Mouse (Mus musculus) CD4-positive helper T cell, adult 2 months (primary cell): ENCODE data around the gene Cramp1l.

Source experiments
- DNase-seq: peaks from one replicate; pipeline ENCODE4 v3.0.0-alpha.2; 2012; ENCODE audit warnings: low read depth, missing footprints, low spot score

Cramp1l gene

DNA sequence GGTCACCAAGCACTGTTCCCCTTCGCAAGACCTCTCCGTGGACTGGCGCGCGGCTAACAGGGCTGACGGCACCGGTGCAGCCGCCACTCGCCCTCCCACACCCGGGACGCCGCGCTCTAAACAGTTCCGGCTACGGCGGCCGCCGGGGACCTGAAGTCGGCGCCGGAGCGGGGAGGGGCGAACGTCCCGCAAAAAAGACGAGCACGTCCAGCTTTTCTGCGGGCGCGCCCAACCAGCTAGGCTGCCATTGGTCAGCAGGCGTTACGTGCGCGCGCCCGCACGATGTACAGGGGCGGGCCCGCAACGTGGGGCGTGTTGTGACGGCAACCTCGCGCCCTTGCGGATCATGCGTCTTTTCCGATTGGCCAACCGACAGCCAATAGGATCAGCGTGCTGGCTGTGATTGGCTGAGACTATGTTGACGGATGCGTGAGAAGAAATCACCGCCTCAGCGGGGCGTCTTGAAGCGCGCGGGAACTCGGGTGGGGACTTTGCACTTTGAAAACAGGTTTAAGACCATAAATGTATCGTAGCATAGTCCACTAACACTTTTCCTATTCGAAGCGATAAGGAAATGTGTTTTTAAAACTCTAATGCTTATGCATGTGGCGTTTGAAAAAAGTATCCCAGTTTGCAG is at the start of gene Cramp1l, which contains the start of gene Ift140:
TSS of gene Cramp1l (minus strand) at position 134 of the 637 bp plus-strand sequence.
TSS of gene Ift140 (plus strand) at position 431 of the 637 bp plus-strand sequence.
- DNase-seq: peak; percentile 100

DNA sequence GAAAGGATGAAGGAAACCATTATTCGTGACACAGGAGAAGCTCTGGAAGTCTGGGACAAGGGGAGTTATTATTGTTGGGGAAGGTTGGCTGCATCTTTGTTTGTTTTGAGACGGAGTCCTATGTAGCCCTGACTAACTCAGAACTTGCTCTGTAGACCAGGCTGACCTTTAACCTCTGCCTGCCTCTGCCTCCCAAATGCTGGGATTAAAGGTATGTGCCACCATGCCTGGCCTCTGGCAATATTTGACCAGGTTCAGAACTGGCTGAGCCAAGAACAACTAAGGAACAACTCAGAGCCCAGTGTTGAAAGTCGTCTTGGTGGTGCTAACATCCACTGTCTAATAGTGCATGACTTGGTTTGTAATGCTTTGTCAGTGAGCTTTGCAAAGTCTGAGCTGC is 49.6 kb upstream of the Cramp1l start:
- DNase-seq: no peak

DNA sequence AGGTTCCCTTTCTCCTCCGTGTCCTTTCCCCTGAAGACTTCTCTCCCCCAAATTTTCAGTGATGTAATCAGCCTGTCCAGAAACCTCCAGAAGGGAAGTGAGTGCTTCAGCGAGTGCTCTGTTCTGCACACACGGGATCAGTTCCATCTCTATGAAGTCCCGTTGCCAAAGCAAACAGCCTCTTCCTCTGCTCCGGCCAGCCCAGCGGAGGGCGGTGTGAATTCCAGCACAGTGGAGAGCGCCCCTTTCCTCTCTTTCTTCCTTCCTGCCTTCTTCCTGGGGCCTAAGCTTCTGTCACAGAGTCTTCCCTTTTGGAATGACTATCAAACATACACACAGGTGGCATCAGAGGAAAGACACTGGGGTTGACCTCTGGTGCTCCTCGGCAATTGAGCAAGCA is 48.8 kb upstream of the Cramp1l start:
- no peak for DNase-seq

DNA sequence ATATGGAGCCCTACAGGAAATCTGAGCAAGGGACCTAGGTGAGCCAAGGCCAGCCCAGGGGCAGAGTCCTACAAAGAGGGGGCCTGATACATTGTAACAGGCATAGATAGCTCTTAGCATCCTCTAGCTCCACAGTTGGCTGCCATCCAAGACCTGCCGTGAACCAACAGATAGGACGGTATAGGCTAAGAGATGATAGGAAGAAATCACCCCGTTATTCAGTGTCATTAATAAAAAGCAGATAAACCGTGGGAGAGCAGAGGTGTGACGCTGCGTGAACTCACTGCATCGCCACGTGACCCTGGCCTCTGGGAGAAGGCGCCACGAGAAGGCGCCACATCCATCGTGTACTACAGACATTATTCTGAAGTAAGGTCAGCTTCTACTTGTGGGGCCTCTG is 48.3 kb upstream of the Cramp1l start:
- no peak for DNase-seq

DNA sequence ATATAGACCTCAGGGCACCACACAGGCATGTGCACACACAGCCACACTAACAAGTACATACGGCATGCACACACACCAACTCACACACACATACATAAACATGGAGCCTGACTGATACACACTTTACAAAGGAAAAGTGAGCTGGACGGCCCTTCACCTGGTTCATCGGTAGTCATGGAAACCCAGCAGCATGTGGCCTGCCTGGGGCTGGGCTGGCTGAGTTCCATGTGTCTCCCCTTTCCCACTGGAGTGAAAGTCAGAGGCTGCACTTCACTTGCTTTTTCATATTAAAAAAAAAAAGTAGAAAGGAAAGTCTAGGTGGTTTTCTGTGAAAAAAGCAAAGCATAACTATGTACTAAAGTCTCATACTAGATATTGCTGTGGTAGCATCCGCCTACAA is 47.7 kb upstream of the Cramp1l start:
- no peak for DNase-seq

GRCm38 (mm10) chr17:25057041-25057440 is 41.5 kb upstream of the Cramp1l start:
- no peak for DNase-seq

DNA sequence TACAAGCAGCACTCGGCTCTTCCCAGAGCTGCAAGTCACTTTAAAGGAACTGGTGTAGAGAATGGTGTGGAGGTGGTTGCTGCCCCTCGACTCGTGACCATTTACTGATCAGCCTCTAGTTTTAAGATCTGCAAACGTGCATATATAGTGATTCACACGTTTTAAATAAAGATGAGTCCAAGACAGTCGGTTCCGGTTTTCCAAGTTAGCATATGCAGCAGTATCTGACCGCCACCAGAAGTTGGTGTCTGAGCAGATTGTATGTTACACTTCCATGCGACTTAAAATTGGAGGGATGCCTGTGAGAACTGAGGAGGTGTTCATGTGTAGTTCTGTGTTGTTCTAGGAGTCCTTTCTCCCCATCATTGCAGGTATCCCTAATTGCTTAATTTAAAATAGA is 37.7 kb upstream of the Cramp1l start:
- no peak for DNase-seq

DNA sequence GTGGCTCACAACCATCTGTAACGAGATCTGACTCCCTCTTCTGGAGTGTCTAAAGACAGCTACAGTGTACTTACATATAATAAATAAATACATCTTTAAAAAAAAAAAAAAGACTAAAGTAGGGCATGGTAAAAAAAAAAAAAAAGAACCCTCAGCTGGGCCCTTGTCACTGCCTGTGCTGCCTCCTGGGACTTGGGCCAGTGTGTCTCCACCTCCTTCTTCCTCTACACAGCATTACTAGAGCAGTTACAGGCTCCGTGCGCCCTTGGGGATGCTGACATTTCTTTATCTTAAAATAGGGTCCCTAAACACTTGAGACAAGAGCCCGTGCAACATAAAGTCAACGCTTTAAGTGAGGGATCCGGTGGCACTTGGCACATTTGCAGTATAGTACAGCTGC is 31.6 kb upstream of the Cramp1l start:
- DNase-seq: no peak

DNA sequence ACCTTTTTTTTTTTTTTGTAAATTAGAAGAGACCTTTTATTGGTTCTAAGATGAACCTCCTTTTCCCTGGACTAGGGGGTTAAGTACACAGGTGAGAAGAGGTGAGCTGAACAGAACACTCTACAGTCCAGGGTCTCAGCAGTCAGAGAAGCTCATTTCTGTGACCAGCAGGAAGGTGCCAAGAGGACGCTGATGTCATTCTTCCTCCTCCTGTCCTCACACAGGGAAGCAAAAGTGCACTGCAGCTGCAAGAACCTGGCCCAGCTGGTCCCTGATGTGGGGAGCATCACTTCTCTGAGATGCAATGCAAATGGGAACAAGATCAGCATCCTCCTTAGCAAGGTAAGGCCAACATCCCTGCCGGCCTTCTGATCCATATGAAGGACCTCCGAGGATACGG is 29.7 kb upstream of the Cramp1l start:
- DNase-seq: no peak

- no peak for DNase-seq
Observed at GRCm38 (mm10) chr17:25044879-25045278, 29.3 kb upstream of the Cramp1l start.

DNA sequence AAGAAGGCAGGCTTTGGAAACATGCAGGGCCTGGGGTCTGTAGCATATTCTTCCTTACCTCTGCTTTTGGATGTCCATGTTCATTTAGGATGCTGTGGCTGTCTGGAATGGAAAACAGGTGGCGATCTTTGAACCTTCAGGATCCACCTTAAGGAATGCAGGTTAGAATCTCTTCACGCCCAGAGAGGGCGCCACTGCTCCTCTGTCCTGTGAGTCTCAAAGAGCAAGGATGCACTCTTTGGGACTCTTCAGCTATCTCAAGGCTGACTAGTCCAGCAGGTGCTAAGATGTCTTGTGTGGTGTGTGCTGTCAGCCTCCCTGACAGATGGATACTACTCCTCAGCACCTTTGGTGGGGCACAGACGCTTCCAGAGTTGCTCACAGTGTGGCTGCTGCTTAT is 20.6 kb upstream of the Cramp1l start:
- DNase-seq: no peak

DNA sequence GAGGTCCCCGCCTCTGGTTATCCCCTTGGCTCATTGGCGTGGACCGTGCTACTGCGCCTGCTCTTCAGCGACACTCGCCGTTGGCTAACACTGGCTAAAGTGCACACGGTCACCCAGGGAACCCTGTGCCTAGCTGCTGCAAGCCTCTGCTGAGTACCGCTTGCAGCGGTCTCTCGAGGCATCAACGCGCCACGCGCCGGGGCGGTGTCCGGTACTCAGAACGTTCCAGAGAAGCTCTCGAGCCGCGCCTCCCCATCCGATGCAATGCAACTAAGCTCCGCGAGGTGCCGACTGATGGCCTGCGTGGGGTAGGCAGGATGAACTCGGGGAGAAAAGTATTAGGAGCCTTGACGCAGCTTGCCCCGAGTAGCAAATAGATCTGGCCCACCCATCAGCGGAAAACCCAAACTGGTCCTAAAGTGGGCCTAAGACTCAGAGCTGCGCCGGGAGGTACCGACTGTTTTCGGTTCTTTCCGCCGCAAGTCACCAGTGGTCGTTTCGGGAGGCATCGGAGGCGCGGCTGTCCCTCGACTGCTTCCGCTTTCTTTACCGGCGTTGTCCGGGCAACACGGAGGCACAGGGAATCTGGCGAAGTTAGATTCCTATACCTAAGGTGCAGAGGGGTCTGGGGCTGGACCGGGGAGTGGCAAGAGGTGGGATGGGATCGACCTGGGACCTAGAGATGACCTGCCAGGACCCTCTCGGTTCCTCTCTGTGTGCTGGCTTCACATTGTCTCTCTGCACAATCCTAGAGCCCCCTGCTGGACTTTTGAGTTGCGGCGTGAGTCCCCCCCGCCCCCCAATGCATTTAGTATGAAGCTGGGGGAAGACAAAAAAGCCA is 924 bp upstream of the Cramp1l start:
- DNase-seq: peak; percentile 80

- peak; percentile 55 for DNase-seq
Observed at GRCm38 (mm10) chr17:25014841-25015570, 582 bp downstream of the Cramp1l start.

DNA sequence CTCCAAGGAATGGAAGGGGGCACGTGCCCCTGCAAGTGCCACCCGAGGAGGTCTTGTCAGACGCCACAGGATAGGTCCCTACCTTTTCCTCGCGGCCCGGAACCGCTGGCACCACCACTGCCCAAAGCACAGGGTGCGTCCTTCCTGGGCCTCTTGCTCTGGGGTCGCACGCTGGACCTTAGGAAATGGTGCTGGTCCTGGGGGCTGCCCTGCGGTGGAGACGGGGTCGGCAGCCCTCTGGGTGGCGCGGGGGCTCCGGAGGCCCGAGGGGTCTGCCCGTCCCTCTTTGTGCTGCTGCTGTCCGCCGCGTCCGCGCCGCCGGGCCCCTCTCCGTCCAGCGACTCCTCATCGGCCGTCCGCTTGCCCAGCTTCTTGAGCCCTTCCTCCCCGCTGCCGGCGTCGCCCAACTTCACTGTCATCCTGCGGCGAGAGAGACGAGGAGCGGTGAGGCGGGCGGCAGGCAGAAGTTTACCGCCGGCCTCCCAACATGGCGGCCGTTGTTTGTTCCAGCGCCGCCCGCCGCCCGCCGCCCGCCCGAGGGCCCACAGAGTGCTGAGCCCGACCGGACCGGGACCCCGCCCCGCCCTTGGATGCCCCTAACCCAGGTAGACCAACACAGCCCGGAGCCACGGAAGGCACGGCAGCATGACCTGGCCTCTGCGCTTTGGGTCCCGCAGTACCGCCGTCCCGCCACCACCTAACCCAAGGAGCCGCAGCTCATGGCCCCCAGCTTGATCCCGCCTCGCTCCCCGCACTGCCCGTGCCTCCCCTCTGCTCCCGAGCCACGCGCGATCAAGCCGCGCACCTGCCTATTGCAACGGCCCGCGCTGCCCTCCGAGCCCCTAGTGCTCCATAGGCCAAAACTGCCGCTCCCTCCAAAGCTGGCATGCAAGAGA is 1.7 kb downstream of the Cramp1l start:
- DNase-seq: peak; percentile 58

GRCm38 (mm10) chr17:25007480-25007879 is 8.1 kb downstream of the Cramp1l start:
- DNase-seq: no peak

- DNase-seq: no peak
Observed at GRCm38 (mm10) chr17:25005102-25005501, 10.5 kb downstream of the Cramp1l start.

GRCm38 (mm10) chr17:24994721-24995120 is 20.9 kb downstream of the Cramp1l start:
- DNase-seq: no peak

- DNase-seq: no peak
Observed at GRCm38 (mm10) chr17:24987221-24987620, 28.4 kb downstream of the Cramp1l start.

DNA sequence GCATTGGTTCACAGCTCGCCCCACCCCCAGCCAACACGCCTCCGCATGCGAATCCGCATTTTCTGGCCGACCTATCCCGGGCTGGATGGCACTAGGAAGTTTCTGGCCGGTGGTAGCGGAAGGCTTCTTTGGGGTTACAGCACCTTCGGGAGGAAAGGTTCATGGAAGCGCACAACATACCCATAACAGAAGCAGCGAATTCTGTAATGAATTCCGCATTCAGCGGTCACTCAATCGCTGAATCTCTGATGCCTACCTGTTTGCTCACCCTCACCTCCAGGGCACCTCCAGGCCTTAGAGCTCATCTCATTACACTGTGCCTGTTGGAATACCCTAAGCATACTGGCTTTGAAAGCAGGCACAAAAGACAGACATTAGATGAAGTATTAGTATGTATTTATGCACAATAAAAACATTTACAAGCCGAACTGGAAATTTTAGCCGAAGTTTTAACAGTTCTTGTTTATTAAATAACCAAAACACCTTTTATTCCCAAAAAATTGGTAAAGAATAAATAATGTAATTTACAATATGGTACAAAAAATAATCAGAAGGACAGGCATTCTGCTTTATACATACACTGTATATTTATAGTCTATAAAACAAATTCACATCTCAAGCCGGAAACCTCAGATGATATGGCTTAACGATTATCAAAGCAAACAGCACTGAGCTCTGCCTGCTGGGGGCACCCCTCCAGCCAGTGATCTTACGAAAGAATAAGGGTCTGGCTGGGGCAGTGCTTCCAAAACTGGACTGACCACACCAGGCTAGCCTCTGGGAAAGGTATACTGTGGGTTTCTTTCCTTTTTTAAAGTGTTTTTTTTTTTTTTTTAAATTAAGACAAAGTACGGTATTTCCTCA is 54.5 kb downstream of the Cramp1l start:
- no peak for DNase-seq

GRCm38 (mm10) chr17:24960135-24960851 is 55.3 kb downstream of the Cramp1l start, which contains the start of gene Jpt2:
Gene Jpt2, minus strand, starts transcription at chr17:24960689.
- DNase-seq: peak; percentile 97
